Mouse (Mus musculus) embryonic facial prominence, embryonic 12.5 days (tissue): ENCODE measurements around the gene Olfr723. TPM values are rescaled to one million over a fixed set of nuclear protein-coding genes. Genes with fewer than 3 reads are reported as not detected.
"Not testable (repeated sequence)": the region's sequence is repeated elsewhere in the genome, so short reads cannot be mapped to it uniquely, and the experiment has no call there.

Experiments
- ATAC-seq: fragments of 200-750 bp; cut with Nextera tagmentation; 2 replicates; pipeline ENCODE4 v1.8.0; 2017; ENCODE audit not compliant: insufficient number of reproducible peaks, insufficient read depth, low FRiP score, low TSS enrichment
- H3K27ac ChIP-seq: fragments of 300-500 bp; sonication (generic); 2 replicates; pipeline ENCODE4 v1.5.1; 2016; ENCODE audit warnings: mild to moderate bottlenecking
- H3K27me3 ChIP-seq: fragments of 300-500 bp; sonication (generic); 2 replicates; pipeline ENCODE4 v1.6.1; 2016; ENCODE audit warnings: mild to moderate bottlenecking, moderate library complexity
- H3K36me3 ChIP-seq: fragments of 300-500 bp; sonication (generic); 2 replicates; pipeline ENCODE4 v1.6.1; 2016; ENCODE audit warnings: mild to moderate bottlenecking
- H3K4me1 ChIP-seq: fragments of 300-500 bp; sonication (generic); 2 replicates; pipeline ENCODE4 v1.6.1; 2016
- H3K4me2 ChIP-seq: fragments of 300-500 bp; sonication (generic); replicated peaks from 2 replicates; pipeline ENCODE4 v1.6.1; 2016; ENCODE audit warnings: mild to moderate bottlenecking, moderate library complexity
- H3K4me3 ChIP-seq: fragments of 300-500 bp; sonication (generic); 2 replicates; pipeline ENCODE4 v1.5.1; 2016; ENCODE audit warnings: mild to moderate bottlenecking
- H3K9ac ChIP-seq: fragments of 300-500 bp; sonication (generic); 2 replicates; pipeline ENCODE4 v1.6.1; 2016; ENCODE audit warnings: mild to moderate bottlenecking, moderate library complexity
- H3K9me3 ChIP-seq: fragments of 300-500 bp; sonication (generic); 2 replicates; pipeline ENCODE4 v1.6.1; 2016; ENCODE audit warnings: mild to moderate bottlenecking, moderate library complexity
- WGBS: fragments of 180-500 bp; shearing (Covaris S2); methylation state at CpG from one replicate; pipeline ENCODE4 v1.1.7; 2016; 5-methylcytosine and 5-hydroxymethylcytosine counted together
- polyA plus RNA-seq: library from polyadenylated mRNA; unstranded; fragments of >200 nt; fragmentation: Nextera tagmentation; extraction: Ambion mirVana; gene quantifications from 2 replicates; pipeline ENCODE4 v1.2.1, GENCODE M21; 2016

The Olfr723 gene
- polyA plus RNA-seq, result not detected in 2 replicates

DNA sequence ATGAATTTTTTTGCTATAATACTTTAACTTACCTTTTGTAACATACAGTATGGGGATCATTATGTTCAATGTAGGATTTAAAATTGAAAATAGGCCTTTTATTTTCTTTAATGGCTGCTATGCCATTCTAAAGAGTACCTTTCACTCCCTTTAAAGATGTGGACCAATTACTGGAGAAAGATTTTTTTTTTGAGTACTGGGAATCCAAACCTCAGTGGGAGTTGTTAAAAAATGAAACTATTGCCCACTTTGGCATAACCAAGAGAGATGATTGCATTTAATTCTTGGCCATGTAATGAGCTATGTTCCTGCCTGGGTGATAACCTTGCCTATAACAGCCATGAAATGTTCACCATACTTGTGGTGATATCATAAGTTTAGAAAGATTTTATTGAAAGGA, at the start of gene Olfr723:
Olfr723 (minus strand) TSS at position 101 of the 400 bp plus-strand sequence.
- not testable (repeated sequence) for H3K9me3 ChIP-seq, H3K27ac ChIP-seq, H3K4me3 ChIP-seq, H3K4me2 ChIP-seq, H3K36me3 ChIP-seq, H3K9ac ChIP-seq, ATAC-seq, H3K27me3 ChIP-seq, H3K4me1 ChIP-seq

DNA sequence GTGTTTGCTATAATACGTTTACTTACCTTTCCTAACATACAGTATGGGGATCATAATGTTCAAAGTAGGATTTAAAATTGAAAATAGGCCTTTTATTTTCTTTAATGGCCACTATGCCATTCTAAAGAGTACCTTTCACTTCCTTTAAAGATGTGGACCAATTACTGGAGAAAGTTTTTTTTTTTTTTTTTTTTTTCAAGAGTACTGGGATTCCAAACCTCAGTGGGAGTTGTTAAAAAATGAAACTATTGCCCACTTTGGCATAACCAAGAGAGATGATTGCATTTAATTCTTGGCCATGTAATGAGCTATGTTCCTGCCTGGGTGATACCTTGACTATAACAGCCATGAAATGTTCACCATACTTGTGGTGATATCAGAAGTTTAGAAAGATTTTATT, 31.6 kb upstream of the Olfr723 start, which contains the start of gene Olfr724:
Olfr724 (minus strand) TSS at position 101 of the 400 bp plus-strand sequence.
- WGBS, result 59% methylated on average over 1 of the region's 1 CpGs
- H3K9ac ChIP-seq, ATAC-seq, H3K27me3 ChIP-seq, H3K4me1 ChIP-seq, H3K36me3 ChIP-seq, H3K4me3 ChIP-seq, H3K27ac ChIP-seq, H3K4me2 ChIP-seq, H3K9me3 ChIP-seq: not testable (repeated sequence)

DNA sequence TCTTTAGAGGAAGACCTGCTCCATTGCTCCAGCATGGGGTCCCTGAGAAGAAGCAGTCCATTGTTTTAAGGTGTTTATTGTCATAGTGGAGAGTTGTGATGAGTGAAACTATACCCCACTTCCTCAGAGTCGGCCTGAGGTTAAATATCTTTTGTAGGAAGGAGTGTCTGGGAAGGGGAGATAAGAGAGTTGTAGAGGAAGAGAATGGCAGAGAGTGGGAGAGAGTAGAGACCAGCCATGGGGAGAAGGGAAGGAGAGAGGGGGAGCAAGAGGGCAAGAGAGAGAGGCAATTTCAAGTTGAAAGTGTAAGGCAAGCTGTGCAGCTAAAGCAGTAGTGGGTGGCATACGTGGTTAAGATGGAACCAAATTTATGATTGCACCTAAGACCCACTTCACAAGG, 24.3 kb upstream of the Olfr723 start:
- Histone ChIP-seq H3K9me3 (no peaks in the 10 kb centered on the region), H3K27me3 (no peaks in the 10 kb centered on the region), H3K4me2 (no peak overlapping the region), H3K27ac (no peak overlapping the region), H3K4me1 (no peaks in the 10 kb centered on the region), H3K9ac (no peak overlapping the region), H3K36me3 (no peaks in the 10 kb centered on the region), H3K4me3 (no peak overlapping the region)
- ATAC-seq, result no peak
- 58% methylated on average over 2 of the region's 2 CpGs for WGBS

DNA sequence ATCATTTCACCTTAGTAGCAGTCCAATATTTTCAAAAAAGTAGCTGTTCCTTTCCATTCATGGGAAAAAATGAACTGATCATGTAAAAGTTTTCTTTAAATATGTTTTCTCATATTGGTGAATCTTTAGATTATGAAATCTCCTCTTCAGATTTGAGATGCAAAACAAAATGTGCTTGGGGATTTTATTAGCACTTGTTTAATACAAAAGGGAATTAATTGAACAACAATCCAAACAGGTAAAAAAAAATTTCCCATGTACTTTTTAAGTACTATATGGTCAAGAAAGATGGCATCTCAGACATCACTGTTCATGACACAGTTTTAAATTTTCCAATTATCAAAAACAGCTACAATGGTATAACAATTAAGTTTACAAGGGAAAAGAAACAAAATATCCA, 29.7 kb downstream of the Olfr723 start, which contains the start of gene Olfr722:
Olfr722 (minus strand) TSS at position 101 of the 400 bp plus-strand sequence.
- no peak within 1 kb of the TSS for H3K27ac ChIP-seq
- no peak within 1 kb of the TSS for H3K9ac ChIP-seq
- no peaks in the 10 kb centered on the region for H3K9me3 ChIP-seq
- no peak within 1 kb of the TSS for H3K4me2 ChIP-seq
- H3K4me3 ChIP-seq, result no peak within 1 kb of the TSS
- no peak for ATAC-seq
- H3K4me1 ChIP-seq, result no peaks in the 10 kb centered on the region
- no peaks in the 10 kb centered on the region for H3K27me3 ChIP-seq
- no peaks in the 10 kb centered on the region for H3K36me3 ChIP-seq

Other genes starting within 250 kb of the Olfr723 start
- gene Armh4, start 148.4 kb downstream of the Olfr723 start, polyA plus RNA-seq, result 25.8 and 26.1 TPM in 2 replicates
- gene Olfr722, start 29.8 kb downstream of the Olfr723 start, polyA plus RNA-seq, result not detected in 2 replicates
- not detected in 2 replicates for gene Olfr724, start 31.5 kb upstream of the Olfr723 start, polyA plus RNA-seq
- not detected in 2 replicates for gene Olfr725, start 108.6 kb upstream of the Olfr723 start, polyA plus RNA-seq
- not detected in 2 replicates for gene Olfr726, start 159.2 kb upstream of the Olfr723 start, polyA plus RNA-seq
- gene Olfr727, start 191.4 kb upstream of the Olfr723 start, polyA plus RNA-seq, result not detected in 2 replicates
- gene Olfr728, start 210.9 kb upstream of the Olfr723 start, polyA plus RNA-seq, result not detected in 2 replicates
- not detected in 2 replicates for gene Olfr729, start 221.1 kb upstream of the Olfr723 start, polyA plus RNA-seq